Mouse (Mus musculus) ES-E14 (cell line): ENCODE measurements at regions not wholly inside any gene's neighbourhood (a gene's known extent, or its start where the extent isn't known, plus 50 kb on each side); places are given as distances from the start of the nearest gene placed in this dataset.

Experiments
- DNase-seq: peaks from one replicate; pipeline ENCODE4 v3.0.0-alpha.2; 2013; ENCODE audit warnings: low read depth, low spot score
- H3K27ac ChIP-seq: 2 replicates; pipeline ENCODE4 v1.5.1; 2012; ENCODE audit warnings: low read depth, mild to moderate bottlenecking, low read length, moderate library complexity, mixed read lengths; ENCODE audit not compliant: poor library complexity, insufficient read depth, severe bottlenecking
- H3K36me3 ChIP-seq: 2 replicates; pipeline ENCODE4 v1.6.1; 2012; ENCODE audit warnings: mild to moderate bottlenecking, low read length, moderate library complexity, mixed read lengths; ENCODE audit not compliant: control insufficient read depth, poor library complexity, insufficient read depth, severe bottlenecking
- H3K4me1 ChIP-seq, 2 experiments: fragments of 150-350 bp in 1 of 2; sonication (generic) in 1 of 2; 2 replicates each; pipeline ENCODE4 v1.6.1; 2012; ENCODE audit warnings: low read length in 2 of 2, mild to moderate bottlenecking in 1 of 2, mixed read lengths in 1 of 2; ENCODE audit not compliant: control insufficient read depth in 2 of 2, insufficient read depth in 2 of 2, poor library complexity in 1 of 2
- H3K4me3 ChIP-seq, 2 experiments: fragments of 150-350 bp in 1 of 2; sonication (generic) in 1 of 2; 2 replicates each; pipeline ENCODE4 v1.5.1; 2012; ENCODE audit warnings: low read length in 2 of 2, low read depth in 1 of 2, mild to moderate bottlenecking in 1 of 2, mixed read lengths in 1 of 2; ENCODE audit not compliant: insufficient read depth in 1 of 2, poor library complexity in 1 of 2, severe bottlenecking in 1 of 2
- H3K9ac ChIP-seq: 2 replicates; pipeline ENCODE4 v1.6.1; 2012; ENCODE audit warnings: low read depth, mild to moderate bottlenecking, low read length, mixed read lengths; ENCODE audit not compliant: poor library complexity, insufficient read depth, severe bottlenecking
- H3K9me3 ChIP-seq: fragments of 150-350 bp; sonication (generic); 2 replicates; pipeline ENCODE4 v1.6.1; 2012; ENCODE audit warnings: low read depth, mild to moderate bottlenecking, low read length; ENCODE audit not compliant: control insufficient read depth, insufficient read depth
- CHD2 ChIP-seq: IDR thresholded peaks from 2 replicates; pipeline ENCODE4 v1.6.1; 2014; ENCODE audit warnings: mild to moderate bottlenecking, low read depth, low read length, inconsistent platforms
- HCFC1 ChIP-seq: IDR thresholded peaks from 2 replicates; pipeline ENCODE4 v1.6.1; 2012; ENCODE audit warnings: low read length, inconsistent platforms, borderline replicate concordance; ENCODE audit not compliant: insufficient read depth
- MAFK ChIP-seq: IDR thresholded peaks from 2 replicates; pipeline ENCODE4 v1.6.1; 2014; ENCODE audit warnings: mild to moderate bottlenecking, low read depth, low read length, inconsistent platforms; ENCODE audit not compliant: insufficient read depth
- ZC3H11A ChIP-seq: IDR thresholded peaks from 2 replicates; pipeline ENCODE4 v1.6.1; 2012; ENCODE audit warnings: low read depth, mild to moderate bottlenecking, inconsistent platforms, low read length, borderline replicate concordance
- ZNF384 ChIP-seq: IDR thresholded peaks from 2 replicates; pipeline ENCODE4 v1.6.1; 2012; ENCODE audit warnings: low read depth, low read length, inconsistent platforms
- in situ Hi-C, 2 experiments: fragments of 600-800 bp; cut with MboI; formaldehyde crosslinking; loops; one replicate each; pipeline ENCODE4 v1.15.1; 2025; ENCODE audit warnings: low sequenced_read_pairs in 2 of 2, inconsistent platforms in 1 of 2; ENCODE audit not compliant: unreplicated experiment in 2 of 2

GRCm38 (mm10) chr6:117778481-117778880 lies 62.5 kb upstream of the Zfp637 start:
- TF ChIP-seq HCFC1 (no peak), ZNF384 (no peak), ZC3H11A (no peak), MAFK (no peak)

GRCm38 (mm10) chr6:117779020-117779419 lies 62.0 kb upstream of the Zfp637 start:
- no peaks in the 10 kb centered on the region for H3K36me3 ChIP-seq
- DNase-seq: no peak
- no peak overlapping the region for H3K4me3 ChIP-seq
- no peaks in the 10 kb centered on the region for H3K9me3 ChIP-seq
- TF ChIP-seq ZC3H11A: no peak
- no peak for TF ChIP-seq MAFK
- TF ChIP-seq HCFC1: no peak
- no peak for TF ChIP-seq CHD2
- TF ChIP-seq ZNF384: no peak
- no peak overlapping the region for H3K27ac ChIP-seq
- H3K9ac ChIP-seq: no peak overlapping the region
- in situ Hi-C loops: no loop called here
- no peaks in the 10 kb centered on the region; a peak in 1 of 4 replicates for H3K4me1 ChIP-seq

More at GRCm38 (mm10) chr6:117778481-117778880, 62.5 kb upstream of the Zfp637 start:
- in situ Hi-C loops: no loop called here
- H3K27ac ChIP-seq: no peak overlapping the region
- no peak overlapping the region for H3K4me3 ChIP-seq
- H3K4me1 ChIP-seq: no peaks in the 10 kb centered on the region; a peak in 1 of 4 replicates
- H3K36me3 ChIP-seq: no peaks in the 10 kb centered on the region
- H3K9me3 ChIP-seq: no peaks in the 10 kb centered on the region
- DNase-seq: no peak
- H3K9ac ChIP-seq: no peak overlapping the region

- DNase-seq: no peak
- Histone ChIP-seq H3K36me3 (no peaks in the 10 kb centered on the region), H3K9me3 (no peaks in the 10 kb centered on the region), H3K4me3 (no peak overlapping the region), H3K9ac (no peak overlapping the region), H3K27ac (no peak overlapping the region), H3K4me1 (no peaks in the 10 kb centered on the region)
- TF ChIP-seq ZC3H11A: no peak
- TF ChIP-seq HCFC1: no peak
- no peak for TF ChIP-seq ZNF384
- no peak for TF ChIP-seq CHD2
- TF ChIP-seq MAFK: no peak
- in situ Hi-C loops: no loop called here
Measured at GRCm38 (mm10) chr6:117788580-117789540, 52.1 kb upstream of the Zfp637 start.

GRCm38 (mm10) chr6:117790581-117790980 lies 50.4 kb upstream of the Zfp637 start:
- Histone ChIP-seq H3K9me3 (no peaks in the 10 kb centered on the region), H3K36me3 (no peaks in the 10 kb centered on the region), H3K4me3 (no peak overlapping the region), H3K27ac (no peak overlapping the region), H3K4me1 (no peaks in the 10 kb centered on the region), H3K9ac (no peak overlapping the region)
- no peak for TF ChIP-seq ZC3H11A
- no peak for TF ChIP-seq CHD2
- no peak for TF ChIP-seq MAFK
- no peak for TF ChIP-seq HCFC1
- no peak for TF ChIP-seq ZNF384
- in situ Hi-C loops: no loop called here
- no peak for DNase-seq
